Mouse (Mus musculus) myocyte (in vitro differentiated cells): ENCODE data around the gene Zfp574.

Experiments used
- CEBPB ChIP-seq: IDR thresholded peaks from 2 replicates; pipeline ENCODE4 v1.6.1; 2011; ENCODE audit warnings: mild to moderate bottlenecking, moderate library complexity; ENCODE audit not compliant: poor library complexity, insufficient read depth, severe bottlenecking
- E2F4 ChIP-seq: IDR thresholded peaks from one replicate; pipeline ENCODE4 v1.6.1; 2011; ENCODE audit warnings: mild to moderate bottlenecking, control low read depth, moderate library complexity; ENCODE audit not compliant: insufficient read depth
- MAX ChIP-seq: IDR thresholded peaks from one replicate; pipeline ENCODE4 v1.6.1; 2011; ENCODE audit warnings: low read depth, mild to moderate bottlenecking, control low read depth
- MYOD1 ChIP-seq, 3 experiments: IDR thresholded peaks; one replicate each; pipeline ENCODE4 v1.6.1; 2011; ENCODE audit warnings: control low read depth in 2 of 3, low read depth in 2 of 3, mild to moderate bottlenecking in 2 of 3, moderate library complexity in 1 of 3; ENCODE audit not compliant: insufficient read length in 2 of 3, control insufficient read depth in 1 of 3
- MYOG ChIP-seq, 3 experiments: IDR thresholded peaks; one replicate each; pipeline ENCODE4 v1.6.1; 2011; ENCODE audit warnings: control low read depth in 2 of 3, low read depth in 2 of 3, mild to moderate bottlenecking in 2 of 3; ENCODE audit not compliant: insufficient read length in 2 of 3, control insufficient read depth in 1 of 3, insufficient read depth in 1 of 3
- POLR2A ChIP-seq: IDR thresholded peaks from one replicate; pipeline ENCODE4 v1.6.1; 2011; ENCODE audit warnings: low read depth, mild to moderate bottlenecking, control low read depth, moderate library complexity; ENCODE audit not compliant: insufficient read length
- POLR2AphosphoS2 ChIP-seq: IDR thresholded peaks from one replicate; pipeline ENCODE4 v1.6.1; 2011; ENCODE audit warnings: low read depth, control low read depth; ENCODE audit not compliant: insufficient read length
- SRF ChIP-seq: IDR thresholded peaks from one replicate; pipeline ENCODE4 v1.6.1; 2011; ENCODE audit warnings: low read depth; ENCODE audit not compliant: control insufficient read depth, insufficient read length
- TCF12 ChIP-seq: IDR thresholded peaks from one replicate; pipeline ENCODE4 v1.6.1; 2011; ENCODE audit warnings: mild to moderate bottlenecking, control low read depth; ENCODE audit not compliant: poor library complexity, insufficient read depth, severe bottlenecking
- TCF3 ChIP-seq: IDR thresholded peaks from one replicate; pipeline ENCODE4 v1.6.1; 2011; ENCODE audit warnings: low read depth, control low read depth; ENCODE audit not compliant: insufficient read length
- USF1 ChIP-seq: IDR thresholded peaks from one replicate; pipeline ENCODE4 v1.6.1; 2011; ENCODE audit warnings: low read depth, mild to moderate bottlenecking, control low read depth, moderate library complexity

DNA sequence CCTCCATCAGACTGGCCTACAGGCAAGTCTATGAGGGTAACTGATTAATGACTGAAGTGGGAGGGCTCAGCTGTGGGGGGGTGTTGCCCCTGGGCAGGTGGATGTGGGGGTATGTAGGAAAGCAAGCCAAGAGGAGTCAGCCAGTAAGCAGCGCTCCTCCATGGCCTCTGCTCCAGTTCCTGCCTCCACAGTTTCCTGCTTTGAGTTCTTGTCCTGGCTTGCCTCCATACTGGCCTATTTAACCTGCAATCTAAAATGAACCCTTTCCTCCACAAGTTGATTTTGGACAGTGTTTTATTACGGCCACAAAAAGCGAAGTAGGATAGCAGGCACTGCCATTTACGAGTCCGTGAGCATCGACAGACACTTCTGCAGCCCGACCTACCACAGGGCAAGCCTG lies 5.0 kb upstream of the Zfp574 start:
- TF ChIP-seq POLR2A (no peak), USF1 (no peak), MYOG (IDR thresholded peaks at IDR 0.05; ENCODE audit: control insufficient read depth in 1 of 3, insufficient read depth in 1 of 3, insufficient read length in 2 of 3, low read depth in 2 of 3) (no peak), TCF12 (no peak), TCF3 (no peak), MAX (no peak), POLR2AphosphoS2 (no peak), SRF (no peak), E2F4 (no peak), MYOD1 (IDR thresholded peaks at IDR 0.05; ENCODE audit: control insufficient read depth in 1 of 3, insufficient read length in 2 of 3, low read depth in 2 of 3) (no peak), CEBPB (no peak)
